Mouse (Mus musculus) bone marrow macrophage, adult 2 months (primary cell): Measurements from ENCODE around the gene Ube2g2. TPM values are rescaled to one million over a fixed set of nuclear protein-coding genes. Genes with fewer than 3 reads are reported as not detected.

Experiments used
- H3K27ac ChIP-seq: 2 replicates; pipeline ENCODE4 v1.5.1; 2012; ENCODE audit warnings: low read depth, low read length; ENCODE audit not compliant: insufficient read depth
- H3K4me1 ChIP-seq: 2 replicates; pipeline ENCODE4 v1.6.1; 2012; ENCODE audit warnings: low read length; ENCODE audit not compliant: control insufficient read depth, insufficient read depth
- H3K4me3 ChIP-seq: 2 replicates; pipeline ENCODE4 v1.5.1; 2012; ENCODE audit warnings: mild to moderate bottlenecking, low read length, moderate library complexity; ENCODE audit not compliant: insufficient read depth
- CTCF ChIP-seq: IDR thresholded peaks from 2 replicates; pipeline ENCODE4 v1.5.1; 2012; ENCODE audit warnings: low read depth, mild to moderate bottlenecking, low read length, moderate library complexity
- POLR2A ChIP-seq: IDR thresholded peaks from 2 replicates; pipeline ENCODE4 v1.6.1; 2012; ENCODE audit warnings: mild to moderate bottlenecking, low read depth, low read length, borderline replicate concordance
- polyA plus RNA-seq: library from polyadenylated mRNA; stranded (reverse); fragments of >200 nt; gene quantifications from 2 replicates; pipeline ENCODE4 v1.2.4, GENCODE M21; 2012; ENCODE audit not compliant: missing spikeins, insufficient read depth, insufficient read length

Gene Ube2g2
- polyA plus RNA-seq, 1 experiment = 61.2 TPM

- Histone ChIP-seq H3K4me1 (peaks cover 46% of the 10 kb centered on the region), H3K27ac (peak overlapping the region; percentile 95), H3K4me3 (peak overlapping the region; percentile 90)
- TF ChIP-seq POLR2A (no peak), CTCF (no peak)
These were observed 529 bp upstream of the Ube2g2 start for GRCm38 (mm10) chr10:77621546-77621945.

GRCm38 (mm10) chr10:77623069-77623492 is 1.0 kb downstream of the Ube2g2 start:
- H3K27ac ChIP-seq = peak overlapping the region; percentile 67
- H3K4me1 ChIP-seq = peaks cover 52% of the 10 kb centered on the region

GRCm38 (mm10) chr10:77623639-77624400 is 1.7 kb downstream of the Ube2g2 start:
- H3K27ac ChIP-seq = peak overlapping the region; percentile 67; the same call in 1 of the 2 replicates
- TF ChIP-seq CTCF = no peak
- TF ChIP-seq POLR2A = no peak
- peaks cover 53% of the 10 kb centered on the region for H3K4me1 ChIP-seq
- H3K4me3 ChIP-seq = peak overlapping the region; percentile 90; the same call in 1 of the 2 replicates

More at GRCm38 (mm10) chr10:77623069-77623492, 1.0 kb downstream of the Ube2g2 start:
- TF ChIP-seq CTCF = no peak
- peak overlapping the region; percentile 90 for H3K4me3 ChIP-seq

GRCm38 (mm10) chr10:77624570-77624995 is 2.5 kb downstream of the Ube2g2 start:
- TF ChIP-seq CTCF (no peak), POLR2A (no peak)
- Histone ChIP-seq H3K27ac (no peak overlapping the region), H3K4me1 (peaks cover 56% of the 10 kb centered on the region), H3K4me3 (no peak overlapping the region)

GRCm38 (mm10) chr10:77626036-77626435 is 4.0 kb downstream of the Ube2g2 start:
- peaks cover 51% of the 10 kb centered on the region for H3K4me1 ChIP-seq

GRCm38 (mm10) chr10:77626591-77626990 is 4.5 kb downstream of the Ube2g2 start:
- Histone ChIP-seq H3K27ac (peak overlapping the region; percentile 60), H3K4me3 (0 out of 2 replicates have a peak overlapping the region, but pooled peaks have one; percentile 7), H3K4me1 (peaks cover 48% of the 10 kb centered on the region)

More at GRCm38 (mm10) chr10:77626036-77626435, 4.0 kb downstream of the Ube2g2 start:
- Histone ChIP-seq H3K27ac (no peak overlapping the region), H3K4me3 (no peak overlapping the region)
- TF ChIP-seq POLR2A = no peak

GRCm38 (mm10) chr10:77627497-77627896 is 5.4 kb downstream of the Ube2g2 start:
- TF ChIP-seq POLR2A (no peak), CTCF (peak; percentile 77)
- H3K27ac ChIP-seq = no peak overlapping the region
- no peak overlapping the region for H3K4me3 ChIP-seq
- H3K4me1 ChIP-seq = peaks cover 44% of the 10 kb centered on the region

More at GRCm38 (mm10) chr10:77626591-77626990, 4.5 kb downstream of the Ube2g2 start:
- TF ChIP-seq POLR2A (no peak), CTCF (no peak)

- Histone ChIP-seq H3K4me1 (peaks cover 51% of the 10 kb centered on the region), H3K4me3 (no peak overlapping the region), H3K27ac (no peak overlapping the region)
- no peak for TF ChIP-seq CTCF
- no peak for TF ChIP-seq POLR2A
These were observed 7.1 kb downstream of the Ube2g2 start for GRCm38 (mm10) chr10:77629163-77629562.

- H3K4me3 ChIP-seq = no peak overlapping the region
- TF ChIP-seq POLR2A (no peak), CTCF (no peak)
- no peak overlapping the region for H3K27ac ChIP-seq
- H3K4me1 ChIP-seq = peaks cover 48% of the 10 kb centered on the region
These were observed 7.9 kb downstream of the Ube2g2 start for GRCm38 (mm10) chr10:77629970-77630369.

- TF ChIP-seq POLR2A = no peak
- TF ChIP-seq CTCF = no peak
- Histone ChIP-seq H3K4me3 (no peak overlapping the region), H3K27ac (no peak overlapping the region), H3K4me1 (peaks cover 29% of the 10 kb centered on the region)
These were observed 11.9 kb downstream of the Ube2g2 start for GRCm38 (mm10) chr10:77634016-77634415.
